Mouse (Mus musculus): ENCODE data around the gene Gstt4.

Gstt4 gene

GRCm38 (mm10) chr10:75844800-75845199 lies 22.5 kb upstream of the Gstt4 start:
- in situ Hi-C loops (cut with MboI; ENCODE audit: low pct_unique_long_range_greater_than_20kb in 1 of 2, low sequenced_read_pairs in 2 of 2, unreplicated experiment in 1 of 2) = loop anchor here in 1 of 2 experiments (10.0 kb wide), 1 partner anchor 260 kb away; the partner anchor contains the start of gene Ggt5

GRCm38 (mm10) chr10:75843898-75844297 lies 21.6 kb upstream of the Gstt4 start:
- in situ Hi-C loops (cut with MboI; ENCODE audit: low pct_unique_long_range_greater_than_20kb in 1 of 2, low sequenced_read_pairs in 2 of 2, unreplicated experiment in 1 of 2) = loop anchor here in 1 of 2 experiments (10.0 kb wide), 1 partner anchor 259 kb away; the partner anchor contains the start of gene Ggt5

GRCm38 (mm10) chr10:75839092-75839491 lies 16.7 kb upstream of the Gstt4 start:
- in situ Hi-C loops (cut with MboI; ENCODE audit: low pct_unique_long_range_greater_than_20kb in 1 of 2, low sequenced_read_pairs in 2 of 2, unreplicated experiment in 1 of 2) = no loop called here

GRCm38 (mm10) chr10:75837248-75837759 lies 15.0 kb upstream of the Gstt4 start, which contains the start of gene Gstt2:
TSS of gene Gstt2 (minus strand) at chr10:75837424.
- in situ Hi-C loops (cut with MboI; ENCODE audit: low pct_unique_long_range_greater_than_20kb in 1 of 2, low sequenced_read_pairs in 2 of 2, unreplicated experiment in 1 of 2) = no loop called here

- in situ Hi-C loops (cut with MboI; ENCODE audit: low pct_unique_long_range_greater_than_20kb in 1 of 2, low sequenced_read_pairs in 2 of 2, unreplicated experiment in 1 of 2) = no loop called here
These were observed 13.6 kb upstream of the Gstt4 start for GRCm38 (mm10) chr10:75835761-75836531.

- in situ Hi-C loops (cut with MboI; ENCODE audit: low pct_unique_long_range_greater_than_20kb in 1 of 2, low sequenced_read_pairs in 2 of 2, unreplicated experiment in 1 of 2) = no loop called here
These were observed 13.0 kb upstream of the Gstt4 start for GRCm38 (mm10) chr10:75835307-75835706.

- in situ Hi-C loops (cut with MboI; ENCODE audit: low pct_unique_long_range_greater_than_20kb in 1 of 2, low sequenced_read_pairs in 2 of 2, unreplicated experiment in 1 of 2) = no loop called here
These were observed 12.4 kb upstream of the Gstt4 start for GRCm38 (mm10) chr10:75834721-75835120.

- in situ Hi-C loops (cut with MboI; ENCODE audit: low pct_unique_long_range_greater_than_20kb in 1 of 2, low sequenced_read_pairs in 2 of 2, unreplicated experiment in 1 of 2) = no loop called here
These were observed 11.9 kb upstream of the Gstt4 start for GRCm38 (mm10) chr10:75834250-75834649.

- in situ Hi-C loops (cut with MboI; ENCODE audit: low pct_unique_long_range_greater_than_20kb in 1 of 2, low sequenced_read_pairs in 2 of 2, unreplicated experiment in 1 of 2) = no loop called here
These were observed 11.2 kb upstream of the Gstt4 start for GRCm38 (mm10) chr10:75833456-75834080.

GRCm38 (mm10) chr10:75832272-75832895 lies 10.0 kb upstream of the Gstt4 start:
- in situ Hi-C loops (cut with MboI; ENCODE audit: low pct_unique_long_range_greater_than_20kb in 1 of 2, low sequenced_read_pairs in 2 of 2, unreplicated experiment in 1 of 2) = no loop called here

GRCm38 (mm10) chr10:75830275-75830670 lies 7.9 kb upstream of the Gstt4 start:
- in situ Hi-C loops (cut with MboI; ENCODE audit: low pct_unique_long_range_greater_than_20kb in 1 of 2, low sequenced_read_pairs in 2 of 2, unreplicated experiment in 1 of 2) = no loop called here

GRCm38 (mm10) chr10:75829529-75830274 lies 7.4 kb upstream of the Gstt4 start:
- in situ Hi-C loops (cut with MboI; ENCODE audit: low pct_unique_long_range_greater_than_20kb in 1 of 2, low sequenced_read_pairs in 2 of 2, unreplicated experiment in 1 of 2) = no loop called here

GRCm38 (mm10) chr10:75828500-75828931 lies 6.2 kb upstream of the Gstt4 start:
- in situ Hi-C loops (cut with MboI; ENCODE audit: low pct_unique_long_range_greater_than_20kb in 1 of 2, low sequenced_read_pairs in 2 of 2, unreplicated experiment in 1 of 2) = no loop called here

- in situ Hi-C loops (cut with MboI; ENCODE audit: low pct_unique_long_range_greater_than_20kb in 1 of 2, low sequenced_read_pairs in 2 of 2, unreplicated experiment in 1 of 2) = no loop called here
These were observed 5.5 kb upstream of the Gstt4 start for GRCm38 (mm10) chr10:75827668-75828360.

- in situ Hi-C loops (cut with MboI; ENCODE audit: low pct_unique_long_range_greater_than_20kb in 1 of 2, low sequenced_read_pairs in 2 of 2, unreplicated experiment in 1 of 2) = no loop called here
These were observed 2.2 kb upstream of the Gstt4 start for GRCm38 (mm10) chr10:75824530-75824929.

GRCm38 (mm10) chr10:75823782-75824181 lies 1.4 kb upstream of the Gstt4 start:
- in situ Hi-C loops (cut with MboI; ENCODE audit: low pct_unique_long_range_greater_than_20kb in 1 of 2, low sequenced_read_pairs in 2 of 2, unreplicated experiment in 1 of 2) = no loop called here

- in situ Hi-C loops (cut with MboI; ENCODE audit: low pct_unique_long_range_greater_than_20kb in 1 of 2, low sequenced_read_pairs in 2 of 2, unreplicated experiment in 1 of 2) = no loop called here
These were observed 2.5 kb downstream of the Gstt4 start for GRCm38 (mm10) chr10:75819882-75820281.

- in situ Hi-C loops (cut with MboI; ENCODE audit: low pct_unique_long_range_greater_than_20kb in 1 of 2, low sequenced_read_pairs in 2 of 2, unreplicated experiment in 1 of 2) = no loop called here
These were observed 3.7 kb downstream of the Gstt4 start for GRCm38 (mm10) chr10:75818641-75819040.
